Mouse (Mus musculus): ENCODE measurements at regions not wholly inside any gene's neighbourhood (a gene's known extent, or its start where the extent isn't known, plus 50 kb on each side); places are given as distances from the start of the nearest gene placed in this dataset.
A peak's percentile ranks its signal among the peaks of the same experiment; 100 is the strongest.

DNA sequence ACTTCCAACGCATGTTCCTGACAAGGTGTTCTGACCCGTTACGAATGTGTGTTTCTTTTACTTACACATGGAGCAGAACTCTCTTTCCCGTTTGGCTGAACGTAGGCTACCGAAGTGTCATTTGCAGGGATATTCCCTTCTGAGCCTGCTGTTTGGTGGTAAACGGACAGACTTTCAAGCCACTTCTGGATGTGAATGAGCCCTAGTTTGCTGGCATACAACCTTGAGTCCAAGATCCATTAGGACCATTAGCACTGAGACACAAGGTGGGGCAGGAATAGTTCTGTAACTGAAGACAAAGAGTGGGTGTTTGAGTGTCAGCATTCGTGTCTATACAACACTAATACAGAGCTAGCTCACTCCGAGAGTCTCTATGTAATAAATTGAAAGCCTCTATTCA, 113.3 kb upstream of the Rmdn2 start:
- DNase-seq (ENCODE audit: low read depth, low spot score) = no peak

- DNase-seq (ENCODE audit: low read depth, low spot score) = no peak
Observed at GRCm38 (mm10) chr17:79501031-79501474, 110.6 kb upstream of the Rmdn2 start.

- no peak for DNase-seq (ENCODE audit: low read depth, low spot score)
Observed at GRCm38 (mm10) chr17:79501926-79502325, 109.7 kb upstream of the Rmdn2 start.

DNA sequence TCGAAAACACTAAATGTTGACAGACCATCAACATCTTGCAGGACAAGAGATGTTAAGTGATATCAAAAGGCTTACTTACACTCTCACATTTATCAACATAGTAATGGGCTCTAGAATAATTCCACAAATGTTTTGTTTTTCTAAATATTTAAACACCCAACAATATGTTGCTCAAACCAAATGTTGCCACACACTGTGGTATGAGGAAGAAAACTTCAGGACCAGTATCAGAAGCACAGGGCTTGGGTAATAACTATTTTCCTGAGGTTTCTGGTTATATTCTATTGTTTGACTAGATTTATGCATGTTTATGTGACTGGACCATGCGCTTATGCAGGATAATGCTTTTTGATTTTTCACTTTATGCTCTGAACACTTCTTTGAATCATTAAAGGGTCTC, 108.6 kb upstream of the Rmdn2 start:
- no peak for DNase-seq (ENCODE audit: low read depth, low spot score)

DNA sequence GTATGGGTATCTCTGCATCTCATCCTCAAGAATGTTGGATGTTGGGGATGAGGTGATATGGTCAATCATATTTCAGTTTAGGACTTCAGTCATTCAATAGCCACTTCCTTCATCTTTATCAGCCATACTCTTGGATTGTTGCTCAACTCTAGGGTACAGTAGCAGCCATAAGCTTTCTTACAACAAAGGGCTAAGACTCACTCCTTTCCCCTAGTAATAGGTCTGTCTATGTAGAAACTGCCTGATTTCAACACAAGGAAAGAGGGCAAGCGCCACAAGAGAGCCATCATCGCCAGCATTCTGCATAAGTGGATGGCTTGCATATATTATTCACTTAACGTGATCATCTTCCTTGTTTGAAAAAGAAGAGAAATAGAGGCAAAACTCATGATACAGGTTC, 107.5 kb upstream of the Rmdn2 start:
- DNase-seq (ENCODE audit: low read depth, low spot score) = no peak

DNA sequence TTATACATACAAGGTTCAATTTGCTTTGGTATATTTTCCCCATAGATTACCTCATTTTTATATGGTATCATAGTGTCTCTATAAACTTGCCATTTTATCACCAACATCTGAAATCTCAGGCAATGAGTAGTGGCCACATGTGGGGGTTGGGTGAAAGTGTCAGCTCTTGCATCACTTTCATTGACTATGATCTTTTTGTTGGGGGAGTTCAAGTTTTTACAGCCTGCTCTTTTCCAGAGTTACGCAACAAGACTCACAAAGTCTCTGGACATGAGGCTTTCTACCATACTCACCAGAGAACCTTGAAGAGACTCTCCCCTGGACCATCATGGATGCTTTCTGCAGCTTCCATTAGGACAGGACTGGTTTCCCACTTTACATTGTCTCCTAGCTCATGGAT, 106.1 kb upstream of the Rmdn2 start:
- no peak for DNase-seq (ENCODE audit: low read depth, low spot score)

GRCm38 (mm10) chr17:79509281-79509680, 102.4 kb upstream of the Rmdn2 start:
- DNase-seq (ENCODE audit: low read depth, low spot score) = no peak

- no peak for DNase-seq (ENCODE audit: low read depth, low spot score)
Observed at GRCm38 (mm10) chr17:79509957-79510710, 101.5 kb upstream of the Rmdn2 start.

DNA sequence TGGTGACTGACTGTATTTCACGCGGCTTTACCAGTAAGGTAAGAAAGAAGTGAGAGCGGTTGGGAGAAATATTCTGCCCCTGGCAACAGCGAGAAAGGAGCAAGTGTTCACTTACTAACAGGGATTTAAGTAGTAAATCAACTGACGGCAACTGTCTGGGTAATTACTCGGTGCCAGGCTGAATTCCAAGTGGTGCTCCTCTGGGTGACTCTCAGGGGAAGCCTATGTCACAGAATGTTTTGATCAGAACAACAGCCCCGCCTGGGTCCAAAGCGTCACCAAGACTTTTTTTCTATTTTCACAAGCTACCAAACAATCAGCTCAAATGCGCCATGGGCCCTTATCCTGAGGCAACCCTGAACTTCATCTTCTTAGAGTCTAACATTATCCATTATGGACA, 100.4 kb upstream of the Rmdn2 start:
- no peak for DNase-seq (ENCODE audit: low read depth, low spot score)

DNA sequence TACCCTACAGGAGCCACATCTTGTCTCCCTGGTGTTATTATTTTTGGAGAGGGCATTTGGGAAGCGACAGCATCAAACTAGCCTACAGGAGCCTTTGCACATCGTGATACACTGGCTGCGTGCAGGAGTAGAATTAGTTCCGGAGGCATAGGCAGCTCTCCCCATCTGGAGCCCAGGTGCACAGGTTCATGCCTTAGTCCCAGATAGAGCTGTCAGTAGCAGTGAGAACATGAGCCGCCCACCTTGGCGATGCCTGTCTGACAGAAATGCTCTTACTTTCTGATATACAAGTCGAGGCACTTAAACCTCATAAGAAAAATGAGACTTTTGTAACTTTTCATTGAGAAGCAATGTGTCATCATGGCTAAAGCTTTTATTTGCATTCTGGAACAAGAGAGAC, 97.6 kb upstream of the Rmdn2 start:
- DNase-seq (ENCODE audit: low read depth, low spot score) = no peak

DNA sequence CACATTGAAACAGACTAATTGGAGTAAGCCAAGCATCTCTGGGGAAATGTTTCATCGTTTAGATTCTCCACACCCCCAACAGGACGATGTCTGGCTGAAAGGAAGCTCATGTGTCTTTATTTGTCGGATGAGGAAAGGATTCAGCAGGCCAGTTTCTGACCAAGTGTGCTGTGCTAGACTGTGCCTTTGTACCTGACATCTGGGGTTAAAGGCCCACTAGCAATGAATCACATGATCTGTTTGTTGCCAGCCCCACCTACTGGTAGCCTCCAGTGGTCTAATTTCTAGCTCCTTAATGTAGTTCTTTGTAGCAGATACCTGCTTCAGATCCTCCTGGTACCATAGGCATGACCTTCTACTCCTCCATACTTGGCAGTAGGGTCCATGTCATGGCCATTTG, 93.5 kb upstream of the Rmdn2 start:
- no peak for DNase-seq (ENCODE audit: low read depth, low spot score)

- no peak for DNase-seq (ENCODE audit: low read depth, low spot score)
Observed at GRCm38 (mm10) chr17:79518696-79519095, 93.0 kb upstream of the Rmdn2 start.

GRCm38 (mm10) chr17:79519356-79519755, 92.3 kb upstream of the Rmdn2 start:
- DNase-seq (ENCODE audit: low read depth, low spot score) = no peak

- no peak for DNase-seq (ENCODE audit: low read depth, low spot score)
Observed at GRCm38 (mm10) chr17:79520283-79520682, 91.4 kb upstream of the Rmdn2 start.

DNA sequence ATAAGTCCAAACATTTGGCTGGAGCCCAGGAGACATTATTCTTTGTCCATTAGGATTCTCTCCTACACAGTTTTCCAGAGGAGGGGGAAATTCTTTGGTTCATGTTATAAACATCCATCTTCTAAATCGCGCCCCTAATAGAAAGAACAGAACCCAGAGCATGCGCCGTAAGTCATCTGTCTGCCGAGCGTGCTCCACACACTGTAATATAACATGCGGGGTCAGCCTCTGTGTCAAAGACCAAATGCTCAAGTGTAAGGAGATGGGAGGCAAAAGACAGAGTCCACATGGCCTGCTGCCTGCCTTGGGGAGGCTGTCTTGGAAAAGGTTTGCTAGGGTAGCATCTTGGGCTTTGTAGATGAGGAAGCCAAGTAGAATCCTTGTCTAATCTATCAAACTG, 90.0 kb upstream of the Rmdn2 start:
- DNase-seq (ENCODE audit: low read depth, low spot score) = no peak

DNA sequence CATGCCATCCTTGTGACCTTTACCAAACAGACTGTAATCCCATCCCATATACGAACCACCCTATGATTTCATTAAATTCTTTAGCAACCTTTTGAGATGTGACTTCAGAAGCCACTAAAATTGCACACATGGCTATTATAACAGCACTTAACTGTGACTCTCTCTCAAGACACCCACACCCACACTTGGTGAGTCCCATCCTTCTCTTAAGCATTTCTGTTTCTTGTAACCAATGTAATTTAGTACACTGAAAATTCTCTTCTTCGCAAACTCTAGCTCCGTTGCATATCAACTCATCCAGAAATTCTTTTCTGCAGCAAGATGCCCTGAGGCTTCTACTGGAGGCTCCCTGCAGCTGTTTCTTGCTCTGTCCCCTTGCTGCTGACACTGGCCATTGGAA, 88.4 kb upstream of the Rmdn2 start:
- no peak for DNase-seq (ENCODE audit: low read depth, low spot score)

DNA sequence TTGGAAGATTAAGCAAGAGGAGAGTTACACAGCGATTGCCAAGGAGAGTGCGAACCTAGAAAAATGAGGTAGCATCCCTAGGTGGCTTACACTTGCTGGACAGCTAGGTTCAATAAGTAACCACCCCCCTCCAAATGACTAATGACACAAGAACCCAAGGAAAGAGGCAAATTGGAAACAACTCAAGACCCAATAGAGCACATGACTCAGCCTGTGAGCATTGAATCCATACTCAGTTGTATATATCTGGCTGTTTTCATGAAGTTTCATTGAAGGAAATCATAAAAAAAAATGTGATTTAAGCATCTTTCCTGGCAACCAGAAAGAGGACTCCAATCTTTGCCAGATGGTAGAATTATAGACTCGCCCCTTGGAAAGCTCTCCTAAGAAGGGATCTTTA, 84.3 kb upstream of the Rmdn2 start:
- DNase-seq (ENCODE audit: low read depth, low spot score) = no peak

DNA sequence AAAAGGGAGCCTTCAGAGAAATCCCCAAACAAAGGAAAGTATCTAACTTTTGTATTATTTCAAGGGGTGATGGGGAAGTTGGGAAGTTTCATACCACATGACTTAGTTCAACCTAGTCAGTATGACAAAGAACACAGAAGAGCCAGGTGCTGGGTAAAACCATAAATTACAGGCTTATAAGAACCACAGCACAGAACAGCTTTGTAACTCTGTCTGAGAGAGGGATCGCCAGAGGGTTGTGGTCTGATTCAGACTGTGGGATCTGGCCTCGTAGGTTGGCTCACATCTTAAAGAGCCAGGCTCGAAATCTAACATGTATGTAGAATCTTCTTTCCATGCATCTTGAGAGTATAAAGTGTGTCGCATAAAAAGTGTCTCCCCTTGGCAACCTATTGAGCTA, 75.1 kb upstream of the Rmdn2 start:
- no peak for DNase-seq (ENCODE audit: low read depth, low spot score)

DNA sequence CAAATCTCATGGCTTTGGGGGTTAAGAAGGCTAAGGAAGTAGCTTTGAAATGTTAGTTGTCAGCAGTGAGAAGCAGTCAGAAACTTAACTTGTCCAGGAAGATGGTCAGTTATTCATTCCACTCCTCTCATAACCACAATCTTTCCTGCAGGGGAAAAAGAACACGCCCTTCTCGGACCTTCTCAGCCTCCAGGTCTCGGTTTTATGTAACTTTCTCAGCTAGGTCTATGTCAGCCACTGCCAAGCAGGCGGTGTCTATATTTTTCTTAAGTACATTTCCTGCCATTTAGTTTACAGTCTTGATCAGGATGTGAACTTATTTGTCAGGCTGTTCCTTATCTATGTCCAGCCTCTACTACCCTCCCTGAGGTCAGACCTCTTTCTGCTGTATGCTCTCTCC, 72.9 kb upstream of the Rmdn2 start:
- no peak for DNase-seq (ENCODE audit: low read depth, low spot score)

DNA sequence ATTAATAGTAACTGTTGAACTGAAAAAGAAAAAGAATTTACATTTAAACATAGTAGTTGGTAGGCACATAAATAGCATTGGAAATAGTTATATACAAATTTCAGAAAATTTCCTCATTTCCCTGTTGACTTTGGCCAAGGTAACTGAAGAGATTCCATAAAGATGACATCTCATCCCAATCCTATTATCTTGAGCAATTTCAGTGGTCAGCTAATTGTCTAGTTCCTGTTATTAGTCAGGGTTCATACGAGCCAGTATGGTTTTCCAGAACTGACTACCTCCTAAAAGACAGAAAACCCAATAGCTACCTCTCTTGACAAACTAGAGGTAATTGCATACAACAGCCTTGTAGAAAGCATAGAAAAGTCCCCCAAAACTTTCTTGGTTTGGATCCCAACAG, 71.6 kb upstream of the Rmdn2 start:
- DNase-seq (ENCODE audit: low read depth, low spot score) = no peak

- no peak for DNase-seq (ENCODE audit: low read depth, low spot score)
Observed at GRCm38 (mm10) chr17:79540511-79540910, 71.2 kb upstream of the Rmdn2 start.

DNA sequence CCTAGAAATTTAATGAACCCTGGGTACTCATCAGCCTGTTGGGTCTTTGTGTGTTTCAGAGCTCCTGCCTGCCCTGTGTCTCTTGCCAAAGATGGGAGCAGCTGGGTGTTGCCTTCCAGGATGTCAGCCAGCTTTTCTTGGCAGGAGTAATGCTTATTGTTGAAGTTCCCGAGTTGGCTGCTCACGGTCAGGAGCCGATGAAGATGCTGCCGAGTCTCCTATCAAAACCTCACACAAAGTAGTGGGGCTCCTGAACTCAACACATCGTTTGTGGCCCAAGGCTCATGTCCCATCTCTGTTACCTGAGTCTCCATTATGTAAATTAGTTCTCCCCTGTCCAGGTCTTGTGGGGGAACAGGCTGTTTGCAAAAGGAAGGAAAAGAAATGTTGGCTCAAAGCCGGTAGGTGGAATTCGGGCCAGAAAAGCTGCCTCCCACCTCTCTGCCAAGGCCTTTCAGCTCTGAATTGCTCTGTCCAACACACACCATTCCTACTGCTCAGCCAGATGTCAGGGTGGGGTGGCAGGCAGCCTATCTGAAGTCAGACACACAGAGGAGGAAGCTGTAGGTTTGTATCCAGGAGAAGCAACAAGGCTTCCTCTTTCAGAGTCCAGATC, 67.6 kb upstream of the Rmdn2 start:
- peak; percentile 27 for DNase-seq (ENCODE audit: low read depth, low spot score)

GRCm38 (mm10) chr17:79545878-79546277, 65.8 kb upstream of the Rmdn2 start:
- no peak for DNase-seq (ENCODE audit: low read depth, low spot score)

DNA sequence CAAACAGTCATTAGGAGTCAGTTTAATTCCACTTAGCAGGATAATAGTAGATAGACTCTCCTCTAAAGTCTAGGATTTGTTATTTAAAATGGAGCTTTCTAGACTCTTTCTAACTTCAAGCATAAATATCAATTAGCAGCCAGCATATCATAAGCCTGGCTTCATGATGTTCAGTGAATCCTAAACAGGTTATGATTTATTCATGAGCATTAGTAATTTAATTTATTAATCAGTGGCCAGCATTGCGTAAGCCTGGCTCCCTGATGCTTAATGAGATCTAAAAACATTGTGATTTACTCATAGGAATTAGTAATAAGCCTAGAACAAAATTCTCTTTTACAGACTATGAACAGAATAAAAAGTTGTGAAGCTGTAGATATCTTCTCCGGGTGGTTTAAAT, 64.6 kb upstream of the Rmdn2 start:
- no peak for DNase-seq (ENCODE audit: low read depth, low spot score)
